15 mouse cellular contexts compared by ENCODE assay signal in the genomic region with DNA sequence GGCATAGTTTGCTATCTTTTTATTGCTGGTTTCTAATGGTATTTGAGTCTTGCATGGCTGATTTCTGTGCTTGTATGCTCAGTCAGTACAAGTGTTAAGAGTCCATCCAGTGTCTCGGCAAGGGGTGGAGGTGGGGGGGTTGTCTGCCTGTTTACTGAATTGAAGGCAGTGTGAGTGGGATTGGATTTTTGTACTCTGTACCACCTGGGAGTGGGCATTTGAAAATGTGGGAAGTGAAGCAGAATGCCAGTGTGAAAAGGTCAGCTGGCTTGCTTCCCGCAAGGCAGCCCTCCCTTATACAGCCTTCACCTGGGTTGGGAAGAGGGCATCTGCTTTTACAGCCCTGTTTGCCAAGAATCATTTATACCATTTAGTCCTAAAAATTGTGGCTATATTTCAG.
"Had no signal": no experiment of that assay in that cellular context is flagged by ENCODE, and none has a peak within 500 bp of the region (broad histone marks: within the 10 kb centered on the region; RNA-seq: fewer than 3 reads in every experiment).

No protein-coding gene starts in this region.

- DNase-seq: kidney, adult 2 months; lung, embryonic 14.5 days; lung, postnatal 10 days; lung, postnatal 4 days; midbrain, embryonic 14.5 days; right cerebral cortex, adult 18-20 months; right cerebral cortex, postnatal 25 days; thymus, postnatal 36 days had no signal

- H3K36me3 ChIP-seq: limb, embryonic 15.5 days; liver, embryonic 12.5 days; midbrain, embryonic 10.5 days; neural tube, embryonic 13.5 days had no signal

- H3K4me2 ChIP-seq: limb, embryonic 15.5 days; liver, embryonic 12.5 days; lung, embryonic 14.5 days; neural tube, embryonic 13.5 days had no signal

- H3K27me3 ChIP-seq: limb, embryonic 15.5 days; liver, embryonic 12.5 days had no signal

- ATAC-seq: liver, embryonic 12.5 days had no signal

- H3K27ac ChIP-seq: layer of hippocampus, adult 2 months; left cerebral cortex, adult 2 months; limb, embryonic 15.5 days; liver, embryonic 12.5 days; midbrain, embryonic 10.5 days; neural tube, embryonic 13.5 days had no signal

- H3K4me3 ChIP-seq: layer of hippocampus, adult 2 months; left cerebral cortex, adult 2 months; limb, embryonic 15.5 days; liver, embryonic 12.5 days; midbrain, embryonic 10.5 days; myocyte; neural tube, embryonic 13.5 days had no signal

- H3K9me3 ChIP-seq: limb, embryonic 15.5 days; liver, embryonic 12.5 days; midbrain, embryonic 10.5 days; neural tube, embryonic 13.5 days had no signal

- H3K4me1 ChIP-seq: limb, embryonic 15.5 days; liver, embryonic 12.5 days; neural tube, embryonic 13.5 days had no signal

- H3K9ac ChIP-seq: limb, embryonic 15.5 days; liver, embryonic 12.5 days; lung, embryonic 14.5 days; neural tube, embryonic 13.5 days had no signal
